Mouse (Mus musculus) CH12.LX (cell line): ENCODE data around the gene Elfn2. TPM values are rescaled to one million over a fixed set of nuclear protein-coding genes. Genes with fewer than 3 reads are reported as not detected.

ENCODE experiments used
- DNase-seq: peaks from one replicate; pipeline ENCODE4 v3.0.0-alpha.2; 2013; ENCODE audit errors: extremely low read depth
- H3K27ac ChIP-seq: 2 replicates; pipeline ENCODE4 v1.5.1; 2012; ENCODE audit warnings: low read depth, mild to moderate bottlenecking, control low read depth, moderate library complexity; ENCODE audit not compliant: insufficient read depth
- H3K27me3 ChIP-seq: replicated peaks from 2 replicates; pipeline ENCODE3; 2012; ENCODE audit warnings: inconsistent platforms
- H3K36me3 ChIP-seq, 2 experiments: replicated peaks in 1 of 2; 2 replicates each; pipeline versions ENCODE3 to v1.6.1; 2012; ENCODE audit warnings: inconsistent platforms in 1 of 2, low read length in 1 of 2, mild to moderate bottlenecking in 1 of 2, mixed read lengths in 1 of 2, moderate library complexity in 1 of 2; ENCODE audit not compliant: control insufficient read depth in 1 of 2, insufficient read depth in 1 of 2
- H3K4me1 ChIP-seq, 2 experiments: 2 replicates each; pipeline ENCODE4 v1.6.1; 2012; ENCODE audit warnings: inconsistent platforms in 1 of 2, moderate library complexity in 1 of 2; ENCODE audit not compliant: insufficient read depth in 2 of 2, control insufficient read depth in 1 of 2
- H3K4me2 ChIP-seq: 2 replicates; pipeline ENCODE4 v1.6.1; 2012; ENCODE audit warnings: low read depth, mild to moderate bottlenecking, control low read depth; ENCODE audit not compliant: poor library complexity, insufficient read depth, severe bottlenecking
- H3K4me3 ChIP-seq, 3 experiments: fragments of 150-350 bp in 1 of 3; sonication (generic) in 1 of 3; replicated peaks in 1 of 3; 2 replicates each; pipeline versions ENCODE3 to v1.5.1; 2011 to 2012; ENCODE audit warnings: low read depth in 2 of 3, low read length in 2 of 3, mild to moderate bottlenecking in 2 of 3, moderate library complexity in 2 of 3, control low read depth in 1 of 3, improper control_type of control experiment in 1 of 3, inconsistent platforms in 1 of 3, mixed read lengths in 1 of 3; ENCODE audit not compliant: poor library complexity in 1 of 3
- H3K79me2 ChIP-seq: replicated peaks from 2 replicates; pipeline ENCODE4 v1.6.1; 2012; ENCODE audit warnings: mild to moderate bottlenecking, moderate library complexity; ENCODE audit not compliant: control insufficient read depth, poor library complexity, insufficient read depth, severe bottlenecking; ENCODE audit errors: extremely low read depth
- H3K9ac ChIP-seq: 2 replicates; pipeline ENCODE4 v1.6.1; 2012; ENCODE audit warnings: low read depth, mild to moderate bottlenecking, control low read depth, moderate library complexity; ENCODE audit not compliant: insufficient read depth
- H3K9me3 ChIP-seq: replicated peaks from 2 replicates; pipeline ENCODE3; 2012; ENCODE audit warnings: low read length, inconsistent platforms, mixed read lengths
- BHLHE40 ChIP-seq: IDR thresholded peaks from 2 replicates; pipeline ENCODE4 v1.6.1; 2011; ENCODE audit warnings: mild to moderate bottlenecking, low read depth, low read length, improper control_type of control experiment
- CHD2 ChIP-seq: IDR thresholded peaks from 2 replicates; pipeline ENCODE4 v1.6.1; 2011; ENCODE audit warnings: low read length, improper control_type of control experiment
- E2F4 ChIP-seq: IDR thresholded peaks from 2 replicates; pipeline ENCODE4 v1.6.1; 2011; ENCODE audit warnings: low read depth, low read length, improper control_type of control experiment; ENCODE audit not compliant: insufficient replicate concordance
- IRF4 ChIP-seq: IDR thresholded peaks from 2 replicates; pipeline ENCODE4 v1.6.1; 2014; ENCODE audit warnings: low read depth, mild to moderate bottlenecking, inconsistent platforms, low read length, improper control_type of control experiment
- JUND ChIP-seq: conservative IDR thresholded peaks from 2 replicates; pipeline ENCODE4 v1.6.1; 2011; ENCODE audit warnings: low read depth, low read length, improper control_type of control experiment
- MAX ChIP-seq: IDR thresholded peaks from 2 replicates; pipeline ENCODE4 v1.6.1; 2011; ENCODE audit warnings: low read length, improper control_type of control experiment
- MEF2A ChIP-seq: IDR thresholded peaks from 2 replicates; pipeline ENCODE4 v1.6.1; 2014; ENCODE audit warnings: low read depth, mild to moderate bottlenecking, inconsistent platforms, low read length, improper control_type of control experiment, borderline replicate concordance
- NRF1 ChIP-seq: IDR thresholded peaks from 2 replicates; pipeline ENCODE4 v1.6.1; 2014; ENCODE audit warnings: low read depth, mild to moderate bottlenecking, inconsistent platforms, low read length, improper control_type of control experiment, moderate library complexity
- PAX5 ChIP-seq: IDR thresholded peaks from 2 replicates; pipeline ENCODE4 v1.6.1; 2012; ENCODE audit warnings: low read length, inconsistent platforms, mixed read lengths
- TCF12 ChIP-seq: IDR thresholded peaks from 2 replicates; pipeline ENCODE4 v1.6.1; 2014; ENCODE audit warnings: low read depth, mild to moderate bottlenecking, inconsistent platforms, low read length, improper control_type of control experiment
- UBTF ChIP-seq: IDR thresholded peaks from 2 replicates; pipeline ENCODE4 v1.6.1; 2012; ENCODE audit warnings: low read depth, mild to moderate bottlenecking, inconsistent platforms, low read length, improper control_type of control experiment, moderate library complexity
- USF2 ChIP-seq: conservative IDR thresholded peaks from 2 replicates; pipeline ENCODE4 v1.6.1; 2011; ENCODE audit warnings: low read depth, low read length, improper control_type of control experiment
- ZC3H11A ChIP-seq: IDR thresholded peaks from 2 replicates; pipeline ENCODE4 v1.6.1; 2012; ENCODE audit warnings: low read depth, mild to moderate bottlenecking, inconsistent platforms, low read length, improper control_type of control experiment
- ZKSCAN1 ChIP-seq: IDR thresholded peaks from 2 replicates; pipeline ENCODE4 v1.6.1; 2012; ENCODE audit warnings: low read depth, inconsistent platforms, low read length, improper control_type of control experiment, borderline replicate concordance
- ZMIZ1 ChIP-seq: IDR thresholded peaks from 2 replicates; pipeline ENCODE4 v1.6.1; 2012; ENCODE audit warnings: low read depth, mild to moderate bottlenecking, inconsistent platforms, low read length, improper control_type of control experiment
- ZNF384 ChIP-seq: IDR thresholded peaks from 2 replicates; pipeline ENCODE4 v1.6.1; 2012; ENCODE audit warnings: low read depth, low read length, improper control_type of control experiment, inconsistent platforms
- dilution Hi-C: fragments of 300-500 bp; cut with MboI; formaldehyde crosslinking; loops from 2 replicates; pipeline ENCODE4 v1.14.3; 2020; ENCODE audit warnings: low sequenced_read_pairs; ENCODE audit not compliant: extremely low pct_unique_long_range_greater_than_20kb, extremely low pct_ligation_motif_present
- in situ Hi-C: fragments of 300-500 bp; cut with MboI; formaldehyde crosslinking; loops from 3 replicates; pipeline ENCODE4 v1.14.3; 2019; ENCODE audit warnings: low sequenced_read_pairs, low pct_ligation_motif_present, low pct_unique_long_range_greater_than_20kb, mixed read lengths
- polyA plus RNA-seq: library from polyadenylated mRNA; unstranded; fragments of >175 nt; gene quantifications from 2 replicates; pipeline ENCODE4 v1.2.1, GENCODE M21; 2012; ENCODE audit warnings: low read depth; ENCODE audit not compliant: insufficient read length
- total RNA-seq, 2 experiments: library from RNA; depleted of rRNA; stranded (reverse); fragments of 300-350 nt in 1 of 2; fragments of >200 nt in 1 of 2; gene quantifications; 2 replicates each; pipeline ENCODE4 v1.2.3; 2012 to 2014

Gene Elfn2
- total and polyA plus RNA-seq, 3 experiments: 0.06 TPM; not detected in 2

DNA sequence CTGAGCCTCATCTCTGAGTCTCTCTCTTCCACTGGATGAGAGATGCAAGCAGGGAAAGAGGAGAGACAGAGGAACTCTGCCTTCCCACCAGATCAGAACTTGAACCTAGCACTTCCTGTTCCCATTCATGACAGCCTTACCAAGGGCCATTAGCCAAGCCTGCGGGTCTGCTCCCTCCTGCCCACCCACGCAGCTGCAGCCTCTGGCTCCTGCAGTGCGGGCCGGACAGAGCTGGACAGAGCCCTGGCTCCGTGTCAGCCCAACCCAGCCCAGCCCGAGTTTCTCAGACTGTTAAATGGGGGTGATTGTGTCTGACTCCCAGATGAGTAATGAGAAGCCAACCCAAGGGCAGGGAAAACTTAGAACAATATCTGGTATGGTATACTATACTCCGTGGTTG, 83.3 kb downstream of the Elfn2 start:
- no peak overlapping the region for H3K4me3 ChIP-seq
- no peaks in the 10 kb centered on the region for H3K9me3 ChIP-seq
- H3K9ac ChIP-seq: no peak overlapping the region
- DNase-seq: no peak
- no peak overlapping the region for H3K4me2 ChIP-seq
- peaks cover 92% of the 10 kb centered on the region for H3K27me3 ChIP-seq
- peaks cover 0 to 9% of the 10 kb centered on the region in 2 experiments; a peak in 2 of 4 replicates for H3K4me1 ChIP-seq
- no peak overlapping the region for H3K27ac ChIP-seq
- dilution Hi-C loops: no loop called here
- no peaks in the 10 kb centered on the region for H3K79me2 ChIP-seq
- H3K36me3 ChIP-seq: no peaks in the 10 kb centered on the region
- no peak for TF ChIP-seq UBTF
- TF ChIP-seq ZMIZ1: no peak
- no peak for TF ChIP-seq TCF12
- TF ChIP-seq MAX: no peak
- TF ChIP-seq, all 38 proteins: peak for 0
- in situ Hi-C loops: no loop called here

DNA sequence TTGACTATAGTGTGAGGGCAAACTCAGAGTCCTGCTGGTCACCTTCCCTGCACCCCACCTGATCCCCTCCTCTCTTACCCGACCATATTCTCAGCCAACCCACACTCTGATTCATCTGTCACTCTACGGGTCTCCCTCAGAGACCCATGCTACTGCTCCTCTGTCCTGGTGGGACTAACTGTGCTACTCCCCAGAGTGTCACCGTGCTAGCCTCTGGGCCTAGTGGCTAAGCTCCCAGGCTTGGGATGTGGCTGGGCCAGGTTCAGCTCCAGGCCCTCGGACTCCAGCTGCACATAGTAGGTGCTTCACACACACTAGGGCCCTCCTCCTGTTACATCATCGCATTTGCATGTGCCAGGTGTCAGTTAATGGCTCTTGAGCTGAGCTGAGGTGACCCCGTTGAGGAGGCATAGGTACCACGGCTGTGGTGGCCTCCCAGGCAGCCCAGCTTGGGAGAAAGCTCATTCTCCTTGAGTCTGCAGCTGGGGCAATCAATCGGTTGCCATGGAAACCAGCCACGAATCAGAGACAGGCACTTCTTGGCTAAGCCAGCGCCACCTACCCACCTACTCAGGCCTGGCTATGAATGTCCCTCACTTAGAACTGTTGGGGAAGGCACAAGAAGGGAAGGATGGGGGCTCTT, 84.4 kb downstream of the Elfn2 start:
- in situ Hi-C loops: loop anchor here (5.0 kb wide), 1 partner anchor 33 kb away; no protein-coding TSS in a partner anchor

DNA sequence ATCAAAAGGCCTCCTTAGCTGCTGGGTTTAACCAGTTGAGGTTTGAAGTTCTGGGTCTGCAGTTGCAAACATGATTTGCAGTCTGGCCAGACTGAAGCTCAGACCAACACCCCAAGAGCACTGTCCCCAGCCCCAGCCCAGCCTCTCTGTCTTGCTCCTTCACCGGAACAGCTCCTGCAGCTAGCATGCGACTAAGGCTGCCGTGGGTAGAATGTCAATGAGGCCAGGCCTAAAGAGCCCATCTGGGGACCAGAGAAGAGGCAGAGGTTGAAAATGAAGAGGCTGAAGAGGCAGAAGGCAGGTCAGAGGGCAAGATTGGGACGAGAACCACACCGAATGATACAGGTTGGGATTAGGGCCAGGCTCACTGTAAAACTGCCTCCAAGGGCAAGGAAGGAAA, 85.2 kb downstream of the Elfn2 start:
- Histone ChIP-seq H3K9me3 (no peaks in the 10 kb centered on the region), H3K27ac (no peak overlapping the region), H3K27me3 (peaks cover 91% of the 10 kb centered on the region), H3K4me3 (no peak overlapping the region), H3K4me1 (peaks cover 0 to 9% of the 10 kb centered on the region in 2 experiments; a peak in 2 of 4 replicates), H3K36me3 (no peaks in the 10 kb centered on the region), H3K9ac (no peak overlapping the region), H3K79me2 (no peaks in the 10 kb centered on the region), H3K4me2 (no peak overlapping the region)
- DNase-seq: no peak
- dilution Hi-C loops: no loop called here
- in situ Hi-C loops: loop anchor here (5.0 kb wide), 1 partner anchor 34 kb away; no protein-coding TSS in a partner anchor
- TF ChIP-seq CHD2 (no peak), IRF4 (no peak), E2F4 (no peak), ZNF384 (no peak), ZKSCAN1 (no peak), NRF1 (no peak)

More for the DNA sequence above, 84.4 kb downstream of the Elfn2 start:
- Histone ChIP-seq H3K27ac (no peak overlapping the region), H3K9ac (no peak overlapping the region), H3K79me2 (no peaks in the 10 kb centered on the region), H3K4me1 (peaks cover 0 to 9% of the 10 kb centered on the region in 2 experiments; a peak in 2 of 4 replicates)
- dilution Hi-C loops: no loop called here
- TF ChIP-seq ZC3H11A (no peak), PAX5 (no peak), USF2 (no peak), TCF12 (no peak), BHLHE40 (no peak), ZKSCAN1 (peak; percentile 88), MEF2A (no peak), JUND (no peak)
- TF ChIP-seq, all 38 proteins: peak for 1
- peak; percentile 58 for DNase-seq
- Histone ChIP-seq H3K4me3 (no peak overlapping the region), H3K9me3 (no peaks in the 10 kb centered on the region), H3K4me2 (no peak overlapping the region), H3K27me3 (peaks cover 91% of the 10 kb centered on the region), H3K36me3 (no peaks in the 10 kb centered on the region)
